Mouse (Mus musculus) megakaryocyte-erythroid progenitor cell, adult 5-6 weeks (primary cell): Measurements from ENCODE around the gene Tmod2. TPM values are rescaled to one million over a fixed set of nuclear protein-coding genes. Genes with fewer than 3 reads are reported as not detected.

ENCODE experiments used
- ATAC-seq: replicated peaks from 2 replicates; pipeline ENCODE4 v1.8.0; 2016; ENCODE audit warnings: mild to moderate bottlenecking, inconsistent platforms; ENCODE audit not compliant: severe bottlenecking, poor library complexity, low FRiP score, low TSS enrichment
- total RNA-seq, 2 experiments: library from RNA; stranded (forward) in 1 of 2; stranded (reverse) in 1 of 2; fragments of 200-1000, 215-1000 nt in 1 of 2; fragments of >200 nt in 1 of 2; fragmentation: Nextera tagmentation in 1 of 2; gene quantifications; 2 replicates each; pipeline ENCODE4 v1.2.3; 2014 to 2017

Tmod2 gene
- total RNA-seq, 2 experiments from 2014 or later: not detected

GRCm38 (mm10) chr9:75607496-75607895 lies 3.6 kb downstream of the Tmod2 start:
- ATAC-seq: no peak

DNA sequence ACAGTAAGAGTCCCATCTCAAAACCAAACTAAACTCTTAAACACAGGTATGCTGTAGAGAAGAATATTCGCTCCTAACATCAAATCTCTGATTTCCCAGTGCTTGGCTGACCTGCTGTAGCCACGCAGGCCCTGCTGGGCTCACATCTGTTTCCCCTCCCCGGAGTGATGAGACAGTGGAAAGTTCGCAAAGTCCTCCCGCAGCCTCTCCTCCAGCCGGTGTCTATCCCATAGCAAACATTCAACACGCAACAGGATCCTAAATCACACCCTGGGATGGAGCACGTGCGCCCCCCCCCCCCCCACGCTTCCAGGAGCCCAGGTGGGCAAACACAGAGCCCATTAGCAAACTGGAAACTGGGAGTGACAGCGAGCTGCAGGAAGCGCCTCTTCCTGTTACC lies 9.6 kb downstream of the Tmod2 start:
- no peak for ATAC-seq

GRCm38 (mm10) chr9:75600166-75600934 lies 10.8 kb downstream of the Tmod2 start:
- ATAC-seq: no peak

DNA sequence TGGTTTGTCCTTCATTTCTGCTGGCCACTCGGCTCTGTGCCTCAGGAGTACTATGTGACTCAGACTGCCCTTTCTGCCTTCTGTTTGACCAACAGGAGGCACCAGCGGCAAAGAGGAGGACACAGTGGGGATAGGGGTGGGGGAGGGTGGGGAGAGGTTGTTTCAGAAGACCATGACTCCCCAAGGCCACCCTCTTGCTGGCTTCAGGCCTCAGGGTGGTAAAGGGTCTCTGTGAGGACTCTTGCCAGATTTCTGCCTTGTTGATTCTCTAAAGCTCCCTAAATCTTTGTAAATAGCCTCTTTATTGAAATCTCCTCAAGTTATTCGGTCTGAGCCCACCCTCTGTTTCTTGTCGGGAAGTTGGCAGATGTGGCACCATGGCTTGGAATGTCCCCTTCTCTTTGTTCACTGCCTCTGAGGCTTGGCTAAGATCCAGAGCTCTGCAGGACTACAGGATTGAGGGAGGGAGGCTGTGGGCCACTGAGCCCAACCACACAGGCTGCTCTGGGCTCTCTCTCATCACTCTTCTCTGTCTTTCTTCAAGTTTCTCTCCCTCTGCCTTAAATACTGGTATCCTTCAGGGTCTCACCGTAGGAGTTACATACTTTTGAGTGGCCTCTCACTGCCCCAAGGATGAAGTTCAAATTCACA lies 11.8 kb downstream of the Tmod2 start:
- ATAC-seq: no peak

DNA sequence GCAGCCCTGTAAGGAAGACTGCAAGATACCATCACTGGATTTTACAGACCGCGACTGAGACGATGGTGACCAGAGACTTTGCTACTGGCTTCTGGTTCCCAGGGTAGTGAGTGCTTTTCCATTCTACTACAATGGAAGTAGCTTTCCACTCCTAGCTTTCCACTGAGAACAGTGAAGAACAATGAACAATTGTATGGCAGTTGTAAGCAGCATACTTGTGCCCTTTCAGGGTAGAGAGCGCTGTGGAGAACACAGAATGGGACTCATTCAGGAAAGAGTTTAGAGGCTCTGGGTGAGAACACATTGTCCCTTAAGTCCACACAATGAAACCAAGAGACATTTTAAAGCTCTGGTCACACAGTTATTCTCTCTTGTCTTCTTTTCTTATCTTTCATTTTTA lies 13.5 kb downstream of the Tmod2 start:
- no peak for ATAC-seq

- ATAC-seq: no peak
Measured at GRCm38 (mm10) chr9:75597036-75597435, 14.1 kb downstream of the Tmod2 start.

- no peak for ATAC-seq
Measured at GRCm38 (mm10) chr9:75593481-75593880, 17.6 kb downstream of the Tmod2 start.

GRCm38 (mm10) chr9:75589850-75590790 lies 21.0 kb downstream of the Tmod2 start:
- no peak for ATAC-seq

- ATAC-seq: peak; percentile 76
Measured at GRCm38 (mm10) chr9:75581694-75582350, 29.3 kb downstream of the Tmod2 start.

DNA sequence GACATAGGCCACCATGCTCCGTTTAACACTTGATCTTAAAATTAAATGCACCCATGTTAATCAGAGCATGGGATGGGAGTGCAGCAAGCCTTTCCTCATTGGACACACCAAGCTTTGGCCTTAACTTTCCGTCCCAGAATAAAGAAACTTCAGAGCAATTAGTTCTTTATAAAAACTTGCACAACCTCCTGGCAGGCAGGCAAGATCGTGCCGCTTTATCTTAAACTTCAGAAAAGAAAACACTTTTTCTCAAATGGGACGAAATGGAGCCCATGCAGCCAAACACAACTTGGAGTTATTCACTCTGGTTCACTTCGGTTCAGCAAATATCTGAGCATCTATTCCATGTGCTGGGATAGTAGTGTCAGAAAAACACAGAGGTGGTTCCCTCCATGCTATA lies 31.8 kb downstream of the Tmod2 start:
- ATAC-seq: no peak

- no peak for ATAC-seq
Measured at GRCm38 (mm10) chr9:75571036-75571942, 39.8 kb downstream of the Tmod2 start.

- ATAC-seq: no peak
Measured at GRCm38 (mm10) chr9:75568399-75568798, 42.7 kb downstream of the Tmod2 start.

- ATAC-seq: no peak
Measured at GRCm38 (mm10) chr9:75564892-75565291, 46.2 kb downstream of the Tmod2 start.

GRCm38 (mm10) chr9:75563622-75564021 lies 47.5 kb downstream of the Tmod2 start:
- ATAC-seq: peak; percentile 71

- ATAC-seq: no peak
Measured at GRCm38 (mm10) chr9:75563176-75563575, 47.9 kb downstream of the Tmod2 start.

DNA sequence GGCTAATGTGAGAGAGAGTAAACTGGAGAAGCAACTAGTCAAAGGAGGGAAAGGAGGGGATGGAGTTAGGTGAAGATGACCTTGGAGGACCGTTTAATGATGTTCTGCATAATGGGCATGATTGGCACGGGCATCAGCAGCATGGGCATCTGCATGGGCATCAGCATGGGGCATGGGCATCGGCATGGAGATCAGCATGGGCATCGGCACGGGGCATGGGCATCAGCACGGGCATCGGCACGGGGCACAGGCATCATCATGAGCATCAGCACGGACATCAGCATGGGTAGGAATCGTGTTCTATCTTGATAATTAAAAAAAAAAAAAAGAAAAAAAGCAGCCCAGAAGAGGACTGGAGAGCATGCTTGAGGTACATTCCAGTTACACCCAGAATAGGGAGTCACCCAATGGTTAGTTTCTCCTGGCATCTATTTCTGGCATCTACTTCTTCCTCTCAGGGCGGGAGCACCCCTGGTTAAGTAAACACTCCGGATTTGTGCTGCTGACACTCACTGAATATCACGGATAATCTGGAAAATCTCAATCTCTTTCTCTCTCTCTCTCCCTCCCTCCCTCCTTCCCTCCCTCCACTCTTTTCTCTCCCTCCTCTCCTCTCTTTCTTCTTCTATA lies 50.0 kb downstream of the Tmod2 start:
- ATAC-seq: no peak

DNA sequence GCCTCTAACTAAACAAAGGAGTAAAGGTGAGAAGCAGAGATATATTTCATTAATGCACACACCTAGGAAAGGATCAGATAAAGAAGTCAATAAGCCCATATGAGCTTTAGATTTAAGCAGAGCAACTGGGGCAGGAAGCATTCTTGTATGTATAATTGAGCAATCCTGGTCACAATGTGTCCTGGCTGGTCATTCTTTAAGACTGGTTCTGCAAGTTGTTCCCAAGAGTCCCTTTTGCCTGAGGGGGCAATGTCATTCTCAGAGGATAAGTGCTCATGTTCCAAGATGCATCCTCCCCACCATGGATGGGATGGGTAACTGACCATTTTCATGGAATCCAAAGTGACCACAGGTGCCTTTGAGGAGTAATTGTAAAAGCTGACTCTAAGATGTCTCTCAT lies 50.8 kb downstream of the Tmod2 start:
- no peak for ATAC-seq

GRCm38 (mm10) chr9:75559512-75560012 lies 51.6 kb downstream of the Tmod2 start, which contains the start of gene Tmod3:
Tmod3 (minus strand) TSS chr9:75559657.
- ATAC-seq: peak; percentile 86
